Mouse (Mus musculus): ENCODE data around the gene Cntn2. TPM values are rescaled to one million over a fixed set of nuclear protein-coding genes. Genes with fewer than 3 reads are reported as not detected.
A peak's percentile ranks its signal among the peaks of the same experiment; 100 is the strongest.

Cntn2 gene
- polyA plus RNA-seq, 1 experiment from 2014 or later = 15.1 TPM

- H3K27ac ChIP-seq (replicated peaks) = peak overlapping the region; percentile 40; the same call in 1 of the 2 replicates
Measured at GRCm38 (mm10) chr1:132541171-132541823, 1.8 kb downstream of the Cntn2 start.

GRCm38 (mm10) chr1:132540701-132541100, 2.4 kb downstream of the Cntn2 start:
- WGBS = 56% methylated on average over 7 of the region's 7 CpGs
- Histone ChIP-seq H3K27ac (replicated peaks) (no peak overlapping the region; the same call in 1 of the 2 replicates), H3K4me1 (peaks cover 34% of the 10 kb centered on the region), H3K36me3 (replicated peaks) (no peaks in the 10 kb centered on the region), H3K4me3 (peak overlapping the region; percentile 54), H3K9me3 (no peaks in the 10 kb centered on the region), H3K27me3 (replicated peaks; ENCODE audit: low read depth, poor library complexity, severe bottlenecking) (peaks cover 89% of the 10 kb centered on the region)
- no peak for DNase-seq (ENCODE audit: low spot score)

More at GRCm38 (mm10) chr1:132541171-132541823, 1.8 kb downstream of the Cntn2 start:
- H3K4me1 ChIP-seq = peaks cover 34% of the 10 kb centered on the region
- H3K36me3 ChIP-seq (replicated peaks) = no peaks in the 10 kb centered on the region
- WGBS = 3% methylated on average over 14 of the region's 14 CpGs
- H3K27me3 ChIP-seq (replicated peaks; ENCODE audit: low read depth, poor library complexity, severe bottlenecking) = peaks cover 94% of the 10 kb centered on the region
- DNase-seq (ENCODE audit: low spot score) = peak; percentile 84
- no peaks in the 10 kb centered on the region for H3K9me3 ChIP-seq
- peak overlapping the region; percentile 54 for H3K4me3 ChIP-seq

GRCm38 (mm10) chr1:132537736-132538135, 5.3 kb downstream of the Cntn2 start:
- H3K9me3 ChIP-seq = no peaks in the 10 kb centered on the region
- no peak for DNase-seq (ENCODE audit: low spot score)
- peaks cover 49% of the 10 kb centered on the region for H3K4me1 ChIP-seq
- H3K27me3 ChIP-seq (replicated peaks; ENCODE audit: low read depth, poor library complexity, severe bottlenecking) = peaks cover 88% of the 10 kb centered on the region
- no peaks in the 10 kb centered on the region for H3K36me3 ChIP-seq (replicated peaks)
- no peak overlapping the region for H3K4me3 ChIP-seq
- no peak overlapping the region for H3K27ac ChIP-seq (replicated peaks)
- WGBS = 84% methylated on average over 5 of the region's 5 CpGs

- Histone ChIP-seq H3K4me1 (peaks cover 42% of the 10 kb centered on the region), H3K27ac (replicated peaks) (no peak overlapping the region), H3K36me3 (replicated peaks) (no peaks in the 10 kb centered on the region), H3K9me3 (no peaks in the 10 kb centered on the region), H3K27me3 (replicated peaks; ENCODE audit: low read depth, poor library complexity, severe bottlenecking) (peaks cover 87% of the 10 kb centered on the region), H3K4me3 (no peak overlapping the region)
- no peak for DNase-seq (ENCODE audit: low spot score)
- WGBS = 78% methylated on average over 3 of the region's 3 CpGs
Measured at GRCm38 (mm10) chr1:132536416-132536815, 6.6 kb downstream of the Cntn2 start.

GRCm38 (mm10) chr1:132535541-132535940, 7.5 kb downstream of the Cntn2 start:
- H3K4me1 ChIP-seq = peaks cover 42% of the 10 kb centered on the region

GRCm38 (mm10) chr1:132533840-132534239, 9.2 kb downstream of the Cntn2 start:
- no peaks in the 10 kb centered on the region for H3K36me3 ChIP-seq (replicated peaks)
- DNase-seq (ENCODE audit: low spot score) = peak; percentile 39
- H3K9me3 ChIP-seq = no peaks in the 10 kb centered on the region
- peaks cover 48% of the 10 kb centered on the region for H3K4me1 ChIP-seq
- no peak overlapping the region for H3K27ac ChIP-seq (replicated peaks)
- H3K4me3 ChIP-seq = peak overlapping the region; percentile 31; the same call in 1 of the 2 replicates
- peaks cover 70% of the 10 kb centered on the region for H3K27me3 ChIP-seq (replicated peaks; ENCODE audit: low read depth, poor library complexity, severe bottlenecking)
- 3% methylated on average over 8 of the region's 8 CpGs for WGBS

More at GRCm38 (mm10) chr1:132535541-132535940, 7.5 kb downstream of the Cntn2 start:
- Histone ChIP-seq H3K27ac (replicated peaks) (no peak overlapping the region), H3K4me3 (no peak overlapping the region), H3K9me3 (no peaks in the 10 kb centered on the region), H3K27me3 (replicated peaks; ENCODE audit: low read depth, poor library complexity, severe bottlenecking) (peaks cover 84% of the 10 kb centered on the region), H3K36me3 (replicated peaks) (no peaks in the 10 kb centered on the region)
- no peak for DNase-seq (ENCODE audit: low spot score)
- 93% methylated on average over 4 of the region's 4 CpGs for WGBS

GRCm38 (mm10) chr1:132532521-132532920, 10.5 kb downstream of the Cntn2 start:
- Histone ChIP-seq H3K4me1 (peaks cover 45% of the 10 kb centered on the region), H3K27me3 (replicated peaks; ENCODE audit: low read depth, poor library complexity, severe bottlenecking) (peaks cover 59% of the 10 kb centered on the region), H3K27ac (replicated peaks) (no peak overlapping the region; the same call in 1 of the 2 replicates), H3K4me3 (no peak overlapping the region), H3K36me3 (replicated peaks) (no peaks in the 10 kb centered on the region), H3K9me3 (no peaks in the 10 kb centered on the region)
- DNase-seq (ENCODE audit: low spot score) = no peak
- 64% methylated on average over 9 of the region's 9 CpGs for WGBS

- DNase-seq (ENCODE audit: low spot score) = peak; percentile 43
- H3K4me3 ChIP-seq = peak overlapping the region; percentile 31; the same call in 1 of the 2 replicates
- peak overlapping the region; percentile 72 for H3K27ac ChIP-seq (replicated peaks)
- peaks cover 50% of the 10 kb centered on the region for H3K4me1 ChIP-seq
- no peaks in the 10 kb centered on the region for H3K9me3 ChIP-seq
- no peaks in the 10 kb centered on the region for H3K36me3 ChIP-seq (replicated peaks)
- 2% methylated on average over 5 of the region's 5 CpGs for WGBS
- peaks cover 63% of the 10 kb centered on the region for H3K27me3 ChIP-seq (replicated peaks; ENCODE audit: low read depth, poor library complexity, severe bottlenecking)
Measured at GRCm38 (mm10) chr1:132530631-132531191, 12.3 kb downstream of the Cntn2 start.

- no peaks in the 10 kb centered on the region for H3K9me3 ChIP-seq
- no peaks in the 10 kb centered on the region for H3K36me3 ChIP-seq (replicated peaks)
- H3K27ac ChIP-seq (replicated peaks) = 0 out of 2 replicates have a peak overlapping the region, but pooled peaks have one; percentile 44
- peaks cover 39% of the 10 kb centered on the region for H3K4me1 ChIP-seq
- DNase-seq (ENCODE audit: low spot score) = no peak
- no peak overlapping the region for H3K4me3 ChIP-seq
- H3K27me3 ChIP-seq (replicated peaks; ENCODE audit: low read depth, poor library complexity, severe bottlenecking) = peaks cover 53% of the 10 kb centered on the region
- 87% methylated on average over 19 of the region's 19 CpGs for WGBS
Measured at GRCm38 (mm10) chr1:132528647-132529334, 14.3 kb downstream of the Cntn2 start.

GRCm38 (mm10) chr1:132528071-132528470, 15.0 kb downstream of the Cntn2 start:
- DNase-seq (ENCODE audit: low spot score) = no peak
- Histone ChIP-seq H3K4me1 (peaks cover 31% of the 10 kb centered on the region), H3K9me3 (no peaks in the 10 kb centered on the region), H3K36me3 (replicated peaks) (no peaks in the 10 kb centered on the region), H3K27me3 (replicated peaks; ENCODE audit: low read depth, poor library complexity, severe bottlenecking) (peaks cover 46% of the 10 kb centered on the region), H3K27ac (replicated peaks) (no peak overlapping the region), H3K4me3 (no peak overlapping the region)
- 94% methylated on average over 13 of the region's 13 CpGs for WGBS

GRCm38 (mm10) chr1:132525832-132526231, 17.2 kb downstream of the Cntn2 start:
- peak overlapping the region; percentile 82 for H3K27ac ChIP-seq (replicated peaks)
- H3K4me3 ChIP-seq = peak overlapping the region; percentile 13; the same call in 1 of the 2 replicates

GRCm38 (mm10) chr1:132523920-132524319, 19.1 kb downstream of the Cntn2 start:
- DNase-seq (ENCODE audit: low spot score) = peak; percentile 51
- Histone ChIP-seq H3K27me3 (replicated peaks; ENCODE audit: low read depth, poor library complexity, severe bottlenecking) (peaks cover 22% of the 10 kb centered on the region), H3K36me3 (replicated peaks) (no peaks in the 10 kb centered on the region), H3K27ac (replicated peaks) (no peak overlapping the region), H3K9me3 (no peaks in the 10 kb centered on the region), H3K4me3 (no peak overlapping the region), H3K4me1 (peaks cover 20% of the 10 kb centered on the region)
- WGBS = 38% methylated on average over 4 of the region's 4 CpGs

More at GRCm38 (mm10) chr1:132525832-132526231, 17.2 kb downstream of the Cntn2 start:
- 8% methylated on average over 10 of the region's 10 CpGs for WGBS
- H3K27me3 ChIP-seq (replicated peaks; ENCODE audit: low read depth, poor library complexity, severe bottlenecking) = peaks cover 27% of the 10 kb centered on the region
- no peaks in the 10 kb centered on the region for H3K9me3 ChIP-seq
- DNase-seq (ENCODE audit: low spot score) = peak; percentile 76
- no peaks in the 10 kb centered on the region for H3K36me3 ChIP-seq (replicated peaks)
- peaks cover 23% of the 10 kb centered on the region for H3K4me1 ChIP-seq
